In the genomic region with DNA sequence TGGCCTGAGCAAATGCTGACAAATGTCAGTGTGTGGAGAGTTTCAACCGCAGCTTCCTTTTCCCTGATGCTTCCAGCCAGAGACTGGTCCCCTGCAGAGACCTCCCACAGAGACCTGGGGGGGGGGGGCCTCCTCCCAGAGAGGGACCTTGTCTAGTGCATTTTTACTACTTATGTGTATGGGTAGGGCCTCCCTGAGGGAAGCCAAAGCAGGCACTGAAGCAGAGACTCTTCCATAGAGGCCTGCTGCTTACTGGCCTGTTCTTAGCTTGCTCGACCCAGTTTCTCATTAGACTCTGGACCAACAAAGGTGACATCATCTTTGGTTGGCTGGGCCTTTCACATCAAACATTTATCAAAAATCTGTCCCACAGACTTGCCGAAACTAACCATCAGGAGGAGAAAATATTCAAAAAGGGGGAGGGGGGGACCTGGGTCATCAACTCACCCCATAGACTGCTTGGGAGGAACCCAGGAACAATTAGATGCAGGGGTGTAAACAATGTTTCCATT, we compare ENCODE assay signal across 9 mouse cellular contexts. TPM values are rescaled to one million over a fixed set of nuclear protein-coding genes. Genes with fewer than 3 reads are reported as not detected.
DNase-seq lines count a peak whose midpoint lies in the region; TF ChIP-seq lines count a peak whose summit lies in the region.
"Had no signal": no experiment of that assay in that cellular context is flagged by ENCODE, and none has a peak within 500 bp of the region (broad histone marks: within the 10 kb centered on the region; RNA-seq: fewer than 3 reads in every experiment).

No protein-coding gene starts in this region.

- no peak overlapping the region for H3K4me3 ChIP-seq in layer of hippocampus, adult 2 months
- no peak overlapping the region for H3K4me3 ChIP-seq in macrophage (ENCODE audit: inconsistent target)

- 63% methylated on average over 3 of the region's 3 CpGs for WGBS in macrophage (ENCODE audit: missing documents)

- H3K27ac ChIP-seq in layer of hippocampus, adult 2 months = peak overlapping the region; percentile 63; the same call in 1 of the 2 replicates
- H3K27ac ChIP-seq in macrophage = peak overlapping the region; percentile 46

- no peak for DNase-seq in layer of hippocampus, adult 2 months (ENCODE audit: low spot score in 2 of 2)
- no peak for DNase-seq in layer of hippocampus, adult 9-11 months
- DNase-seq in cerebellum, adult 11-12 months = peak; percentile 65
- peak; percentile 62 for DNase-seq in kidney, adult 11 months
- no peak for DNase-seq in left cerebral cortex, postnatal 4 days
- DNase-seq in B cell, adult 2 months = no peak
- no peak for DNase-seq in left cerebral cortex, postnatal 14 days (ENCODE audit: low spot score in 2 of 2)
- DNase-seq: thymus, postnatal 4 days had no signal

- intact Hi-C loops in left cerebral cortex, postnatal 4 days (cut with DNase I) = no loop called here
- intact Hi-C loops in left cerebral cortex, postnatal 14 days (cut with DNase I) = no loop called here

- no peak for TF ChIP-seq CTCF in layer of hippocampus, adult 2 months (conservative IDR thresholded peaks at IDR 0.05)

- no peaks in the 10 kb centered on the region for H3K36me3 ChIP-seq in macrophage (ENCODE audit: inconsistent target)

- H3K79me2 ChIP-seq in macrophage (ENCODE audit: inconsistent target) = peaks cover 100% of the 10 kb centered on the region

RNA-seq across cellular contexts. Expression of a gene that starts 14.5 kb away (rescaled TPM):
- 100 to 1,000 TPM; 119 to 123 TPM for total RNA-seq in layer of hippocampus, adult 2 months (2021)
- 100 to 1,000 TPM; 154 to 501 (median 335) TPM for total RNA-seq in macrophage (2018; cell fraction: chromatin; rRNA removed)
- 10 to 100 TPM; 33.2 to 88.4 (median 66.0) TPM for total RNA-seq in macrophage (2018; cell fraction: cytosol; rRNA removed)
- total RNA-seq in macrophage (2018; cell fraction: nucleus; rRNA removed) = 100 to 1,000 TPM in 25 of 26 experiments, 10 to 100 TPM in 1; 87.8 to 329 (median 181) TPM
- 31.1 to 45.6 TPM (median 42.4 TPM) in 3 replicates for polyA plus RNA-seq in macrophage (2018)
- 100 to 1,000 TPM; 118 TPM for total RNA-seq in left cerebral cortex, postnatal 4 days (2021)
- 100 to 1,000 TPM; 109 to 112 TPM for total RNA-seq in left cerebral cortex, postnatal 14 days (2021)

Comparison
In these comparisons a context has a peak if more than half of its experiments do, and no peak if none do; other contexts are left out.
1. DNase-seq: peak in cerebellum, adult 11-12 months (single experiment) and kidney, adult 11 months (single experiment); none in layer of hippocampus, adult 2 months (0 of 2), layer of hippocampus, adult 9-11 months (single experiment), left cerebral cortex, postnatal 4 days (single experiment), B cell, adult 2 months (0 of 2) and left cerebral cortex, postnatal 14 days (0 of 2).